Mouse (Mus musculus) heart, adult 2 months (tissue): ENCODE measurements around the gene Ubxn4.

Experiments used
- CTCF ChIP-seq: fragments of 200-600 bp; IDR thresholded peaks from 2 replicates; pipeline ENCODE4 v1.8.1; 2022; ENCODE audit warnings: antibody characterized with exemption, mild to moderate bottlenecking, moderate library complexity
- EP300 ChIP-seq: fragments of 200-500 bp; IDR thresholded peaks from 2 replicates; pipeline ENCODE4 v1.6.1; 2011; ENCODE audit warnings: low read depth, low read length, control low read depth; ENCODE audit not compliant: insufficient read depth
- POLR2A ChIP-seq: fragments of 200-500 bp; IDR thresholded peaks from 2 replicates; pipeline ENCODE4 v1.6.1; 2011; ENCODE audit warnings: mild to moderate bottlenecking, low read depth, low read length, control low read depth; ENCODE audit not compliant: insufficient read depth

- TF ChIP-seq EP300 = no peak
- no peak for TF ChIP-seq CTCF
- no peak for TF ChIP-seq POLR2A
Measured at GRCm38 (mm10) chr1:128293524-128293923, 49.8 kb downstream of the Ubxn4 start.
